Mouse (Mus musculus) embryonic facial prominence, embryonic 13.5 days (tissue): ENCODE measurements around the gene Plcl2. TPM values are rescaled to one million over a fixed set of nuclear protein-coding genes. Genes with fewer than 3 reads are reported as not detected.

Experiments
- ATAC-seq: fragments of 200-750 bp; cut with Nextera tagmentation; 2 replicates; pipeline ENCODE4 v1.8.0; 2017; ENCODE audit warnings: low read depth; ENCODE audit not compliant: insufficient number of reproducible peaks, insufficient read depth, low FRiP score, low TSS enrichment
- H3K27ac ChIP-seq: fragments of 300-500 bp; sonication (generic); 2 replicates; pipeline ENCODE4 v1.5.1; 2015; ENCODE audit warnings: moderate library complexity, mild to moderate bottlenecking, inconsistent platforms
- H3K27me3 ChIP-seq: fragments of 300-500 bp; sonication (generic); 2 replicates; pipeline ENCODE4 v1.6.1; 2015; ENCODE audit warnings: mild to moderate bottlenecking, inconsistent platforms
- H3K36me3 ChIP-seq: fragments of 300-500 bp; sonication (generic); 2 replicates; pipeline ENCODE4 v1.6.1; 2015; ENCODE audit warnings: mild to moderate bottlenecking, inconsistent platforms
- H3K4me1 ChIP-seq: fragments of 300-500 bp; sonication (generic); 2 replicates; pipeline ENCODE4 v1.6.1; 2015; ENCODE audit warnings: inconsistent platforms
- H3K4me2 ChIP-seq: fragments of 300-500 bp; sonication (generic); 2 replicates; pipeline ENCODE4 v1.6.1; 2015; ENCODE audit warnings: moderate library complexity, mild to moderate bottlenecking, inconsistent platforms
- H3K4me3 ChIP-seq: fragments of 300-500 bp; sonication (generic); 2 replicates; pipeline ENCODE4 v1.5.1; 2015; ENCODE audit warnings: mild to moderate bottlenecking, inconsistent platforms
- H3K9ac ChIP-seq: fragments of 300-500 bp; sonication (generic); 2 replicates; pipeline ENCODE4 v1.6.1; 2015; ENCODE audit warnings: mild to moderate bottlenecking, inconsistent platforms
- H3K9me3 ChIP-seq: fragments of 300-500 bp; sonication (generic); 2 replicates; pipeline ENCODE4 v1.6.1; 2016; ENCODE audit warnings: inconsistent platforms
- WGBS: fragments of 180-500 bp; shearing (Covaris S2); methylation state at CpG from one replicate; pipeline ENCODE4 v1.1.7; 2015; ENCODE audit warnings: mixed read lengths; 5-methylcytosine and 5-hydroxymethylcytosine counted together
- polyA plus RNA-seq: library from polyadenylated mRNA; unstranded; fragments of >200 nt; fragmentation: Nextera tagmentation; extraction: Ambion mirVana; gene quantifications from 2 replicates; pipeline ENCODE4 v1.2.1, GENCODE M21; 2015

The Plcl2 gene
- polyA plus RNA-seq, 1 experiment from 2014 or later = 4.3 TPM

- 79% methylated on average over 6 of the region's 6 CpGs for WGBS
- Histone ChIP-seq H3K27me3 (peaks cover 8% of the 10 kb centered on the region), H3K36me3 (no peaks in the 10 kb centered on the region), H3K4me3 (no peak overlapping the region), H3K4me2 (no peak overlapping the region), H3K27ac (no peak overlapping the region), H3K9ac (no peak overlapping the region), H3K4me1 (peaks cover 10% of the 10 kb centered on the region), H3K9me3 (no peaks in the 10 kb centered on the region)
- ATAC-seq = no peak
Observed at GRCm38 (mm10) chr17:50504070-50504846, 4.9 kb upstream of the Plcl2 start.

GRCm38 (mm10) chr17:50505910-50506634 is 3.1 kb upstream of the Plcl2 start:
- no peak for ATAC-seq
- H3K4me2 ChIP-seq = no peak overlapping the region
- H3K27me3 ChIP-seq = peaks cover 8% of the 10 kb centered on the region
- no peak overlapping the region for H3K27ac ChIP-seq
- 67% methylated on average over 10 of the region's 10 CpGs for WGBS
- no peak overlapping the region for H3K4me3 ChIP-seq
- no peak overlapping the region for H3K9ac ChIP-seq
- peaks cover 16% of the 10 kb centered on the region for H3K4me1 ChIP-seq
- no peaks in the 10 kb centered on the region for H3K36me3 ChIP-seq
- no peaks in the 10 kb centered on the region for H3K9me3 ChIP-seq

GRCm38 (mm10) chr17:50506861-50507321 is 2.3 kb upstream of the Plcl2 start:
- no peak overlapping the region for H3K9ac ChIP-seq
- H3K4me1 ChIP-seq = peaks cover 16% of the 10 kb centered on the region
- H3K4me3 ChIP-seq = no peak overlapping the region
- peaks cover 8% of the 10 kb centered on the region for H3K27me3 ChIP-seq
- 78% methylated on average over 13 of the region's 13 CpGs for WGBS
- H3K9me3 ChIP-seq = no peaks in the 10 kb centered on the region
- H3K27ac ChIP-seq = no peak overlapping the region
- no peak overlapping the region for H3K4me2 ChIP-seq
- H3K36me3 ChIP-seq = no peaks in the 10 kb centered on the region
- ATAC-seq = no peak

- WGBS = 12% methylated on average over 18 of the region's 18 CpGs
- Histone ChIP-seq H3K9ac (peak overlapping the region; percentile 87), H3K9me3 (no peaks in the 10 kb centered on the region), H3K36me3 (no peaks in the 10 kb centered on the region), H3K4me1 (peaks cover 16% of the 10 kb centered on the region), H3K4me2 (peak overlapping the region; percentile 86), H3K27me3 (peaks cover 8% of the 10 kb centered on the region), H3K4me3 (peak overlapping the region; percentile 84), H3K27ac (no peak overlapping the region)
- ATAC-seq = 0 out of 2 replicates have a peak, but pooled peaks have one; percentile 12
Observed at GRCm38 (mm10) chr17:50508055-50508774, 988 bp upstream of the Plcl2 start.

GRCm38 (mm10) chr17:50508775-50509250 is 390 bp upstream of the Plcl2 start:
- H3K4me2 ChIP-seq = peak overlapping the region; percentile 86
- no peaks in the 10 kb centered on the region for H3K36me3 ChIP-seq
- H3K9ac ChIP-seq = peak overlapping the region; percentile 87
- peak overlapping the region; percentile 71 for H3K27ac ChIP-seq
- ATAC-seq = peak; percentile 68
- peaks cover 8% of the 10 kb centered on the region for H3K27me3 ChIP-seq
- H3K9me3 ChIP-seq = no peaks in the 10 kb centered on the region
- under 1% methylated on average over 55 of the region's 72 CpGs for WGBS
- H3K4me1 ChIP-seq = peaks cover 16% of the 10 kb centered on the region
- peak overlapping the region; percentile 84 for H3K4me3 ChIP-seq

- peak overlapping the region; percentile 86 for H3K4me2 ChIP-seq
- ATAC-seq = no peak
- no peaks in the 10 kb centered on the region for H3K9me3 ChIP-seq
- H3K4me1 ChIP-seq = peaks cover 16% of the 10 kb centered on the region
- H3K27me3 ChIP-seq = peaks cover 8% of the 10 kb centered on the region
- peak overlapping the region; percentile 84 for H3K4me3 ChIP-seq
- WGBS = 37% methylated on average over 2 of the region's 2 CpGs
- H3K9ac ChIP-seq = peak overlapping the region; percentile 87
- H3K36me3 ChIP-seq = no peaks in the 10 kb centered on the region
- H3K27ac ChIP-seq = no peak overlapping the region
Observed at GRCm38 (mm10) chr17:50510279-50510678, 1.1 kb downstream of the Plcl2 start.

GRCm38 (mm10) chr17:50510741-50511140 is 1.5 kb downstream of the Plcl2 start:
- 87% methylated on average over 1 of the region's 1 CpGs for WGBS
- Histone ChIP-seq H3K27me3 (peaks cover 8% of the 10 kb centered on the region), H3K4me2 (peak overlapping the region; percentile 86), H3K9ac (no peak overlapping the region), H3K4me1 (peaks cover 16% of the 10 kb centered on the region), H3K9me3 (no peaks in the 10 kb centered on the region), H3K27ac (no peak overlapping the region), H3K36me3 (no peaks in the 10 kb centered on the region), H3K4me3 (peak overlapping the region; percentile 84)
- no peak for ATAC-seq

GRCm38 (mm10) chr17:50512222-50512621 is 3.0 kb downstream of the Plcl2 start:
- H3K4me1 ChIP-seq = peaks cover 16% of the 10 kb centered on the region
- peaks cover 8% of the 10 kb centered on the region for H3K27me3 ChIP-seq
- WGBS = 88% methylated on average over 5 of the region's 5 CpGs
- no peaks in the 10 kb centered on the region for H3K36me3 ChIP-seq
- H3K9ac ChIP-seq = no peak overlapping the region
- no peak overlapping the region for H3K4me2 ChIP-seq
- H3K27ac ChIP-seq = no peak overlapping the region
- no peak overlapping the region for H3K4me3 ChIP-seq
- no peaks in the 10 kb centered on the region for H3K9me3 ChIP-seq
- ATAC-seq = no peak

GRCm38 (mm10) chr17:50512841-50513240 is 3.6 kb downstream of the Plcl2 start:
- Histone ChIP-seq H3K27me3 (peaks cover 7% of the 10 kb centered on the region), H3K36me3 (no peaks in the 10 kb centered on the region), H3K9ac (no peak overlapping the region), H3K4me1 (peaks cover 16% of the 10 kb centered on the region), H3K9me3 (no peaks in the 10 kb centered on the region), H3K4me2 (no peak overlapping the region), H3K4me3 (no peak overlapping the region), H3K27ac (no peak overlapping the region)
- ATAC-seq = no peak
- WGBS = 87% methylated on average over 7 of the region's 7 CpGs

GRCm38 (mm10) chr17:50513376-50513775 is 4.2 kb downstream of the Plcl2 start:
- Histone ChIP-seq H3K27ac (no peak overlapping the region), H3K36me3 (no peaks in the 10 kb centered on the region), H3K4me2 (no peak overlapping the region), H3K9me3 (no peaks in the 10 kb centered on the region), H3K4me1 (peaks cover 11% of the 10 kb centered on the region), H3K4me3 (no peak overlapping the region), H3K27me3 (peaks cover 3% of the 10 kb centered on the region; the same call in 1 of the 2 replicates), H3K9ac (no peak overlapping the region)
- 96% methylated on average over 7 of the region's 7 CpGs for WGBS
- ATAC-seq = no peak

- Histone ChIP-seq H3K4me2 (no peak overlapping the region), H3K36me3 (no peaks in the 10 kb centered on the region), H3K27me3 (no peaks in the 10 kb centered on the region), H3K9ac (no peak overlapping the region), H3K27ac (no peak overlapping the region), H3K4me3 (no peak overlapping the region), H3K9me3 (no peaks in the 10 kb centered on the region), H3K4me1 (peaks cover 7% of the 10 kb centered on the region)
- 90% methylated on average over 7 of the region's 7 CpGs for WGBS
- no peak for ATAC-seq
Observed at GRCm38 (mm10) chr17:50514012-50514411, 4.8 kb downstream of the Plcl2 start.
